Mouse (Mus musculus): ENCODE results near the gene Ostm1.

GRCm38 (mm10) chr10:42613075-42613474 is 29.5 kb downstream of the Ostm1 start:
- no peak for TF ChIP-seq CTCF (IDR thresholded peaks at IDR 0.05; ENCODE audit: control insufficient read depth, insufficient read depth, insufficient read length)
- no peak for TF ChIP-seq MAX (IDR thresholded peaks at IDR 0.05)
- no peak for TF ChIP-seq MYOD1 (IDR thresholded peaks at IDR 0.05; ENCODE audit: control insufficient read depth, insufficient read length, low read depth)
- no peak for TF ChIP-seq MYOG (IDR thresholded peaks at IDR 0.05; ENCODE audit: control insufficient read depth, extremely low read depth, insufficient read length)
- no peak for TF ChIP-seq CEBPB (IDR thresholded peaks at IDR 0.05; ENCODE audit: low read depth)
